Mouse (Mus musculus) small intestine, adult 2 months (tissue): ENCODE measurements around the gene Szrd1. TPM values are rescaled to one million over a fixed set of nuclear protein-coding genes. Genes with fewer than 3 reads are reported as not detected.
"Not testable (repeated sequence)": the region's sequence is repeated elsewhere in the genome, so short reads cannot be mapped to it uniquely, and the experiment has no call there.

Experiments
- H3K27ac ChIP-seq: fragments of 200-500 bp; 2 replicates; pipeline ENCODE4 v1.5.1; 2012; ENCODE audit warnings: low read depth, low read length, control low read depth, inconsistent platforms; ENCODE audit not compliant: insufficient read depth
- H3K27me3 ChIP-seq: fragments of 200-500 bp; 2 replicates; pipeline ENCODE4 v1.6.1; 2012; ENCODE audit warnings: mild to moderate bottlenecking, moderate library complexity, low read length, inconsistent platforms; ENCODE audit not compliant: control insufficient read depth, insufficient read depth
- H3K36me3 ChIP-seq: fragments of 200-500 bp; 2 replicates; pipeline ENCODE4 v1.6.1; 2012; ENCODE audit warnings: mild to moderate bottlenecking, low read length, control low read depth, inconsistent platforms; ENCODE audit not compliant: control insufficient read depth, insufficient read depth
- H3K4me1 ChIP-seq: fragments of 200-500 bp; 2 replicates; pipeline ENCODE4 v1.6.1; 2012; ENCODE audit warnings: low read length, inconsistent platforms, mixed read lengths; ENCODE audit not compliant: control insufficient read depth, insufficient read depth, insufficient read length
- H3K4me3 ChIP-seq: fragments of 200-500 bp; 2 replicates; pipeline ENCODE4 v1.5.1; 2012; ENCODE audit warnings: low read depth, mild to moderate bottlenecking, control low read depth, inconsistent platforms, low read length, moderate library complexity
- CTCF ChIP-seq: fragments of 200-500 bp; IDR thresholded peaks from 2 replicates; pipeline ENCODE4 v1.5.1; 2012; ENCODE audit warnings: low read depth, mild to moderate bottlenecking, control low read depth, inconsistent platforms, low read length, moderate library complexity, mixed read lengths; ENCODE audit not compliant: insufficient replicate concordance, insufficient read length; ENCODE audit errors: extremely low read depth
- POLR2A ChIP-seq: fragments of 200-500 bp; IDR thresholded peaks from 2 replicates; pipeline ENCODE4 v1.6.1; 2012; ENCODE audit warnings: low read depth, mild to moderate bottlenecking, control low read depth, inconsistent platforms, low read length, moderate library complexity
- WGBS: fragments of 180-500 bp; shearing (Covaris S2); methylation state at CpG from one replicate; pipeline ENCODE4 v1.1.7; 2018; 5-methylcytosine and 5-hydroxymethylcytosine counted together
- polyA plus RNA-seq: library from polyadenylated mRNA; depleted of rRNA; stranded (reverse); fragments of >200 nt; gene quantifications from 2 replicates; pipeline ENCODE4 v1.2.3, GENCODE M21; 2012

Szrd1 gene
- polyA plus RNA-seq, 1 experiment, result 52.5 TPM

- Histone ChIP-seq H3K27ac (peak within 1 kb of the TSS; percentile 96), H3K36me3 (no peaks in the 10 kb centered on the region), H3K27me3 (no peaks in the 10 kb centered on the region), H3K4me3 (peak within 1 kb of the TSS; percentile 82), H3K4me1 (peaks cover 7% of the 10 kb centered on the region; the same call in 1 of the 2 replicates)
- TF ChIP-seq POLR2A (peak; percentile 75), CTCF (peak; percentile 73)
- whole genome bisulfite sequencing, result 2% methylated on average over 58 of the region's 58 CpGs
Measured at GRCm38 (mm10) chr4:141147112-141148008, 7.8 kb upstream of the Szrd1 start, which contains the start of gene Fbxo42. TSS of gene Fbxo42 (plus strand) at chr4:141147913.

GRCm38 (mm10) chr4:141146491-141147033 is 7.0 kb upstream of the Szrd1 start:
- Histone ChIP-seq H3K27me3 (no peaks in the 10 kb centered on the region), H3K4me1 (peaks cover 7% of the 10 kb centered on the region; the same call in 1 of the 2 replicates), H3K4me3 (no peak overlapping the region), H3K27ac (no peak overlapping the region; the same call in 1 of the 2 replicates), H3K36me3 (no peaks in the 10 kb centered on the region)
- WGBS, result 92% methylated on average over 6 of the region's 6 CpGs
- no peak for TF ChIP-seq CTCF
- no peak for TF ChIP-seq POLR2A

GRCm38 (mm10) chr4:141145124-141145523 is 5.5 kb upstream of the Szrd1 start:
- not testable (repeated sequence) for H3K27me3 ChIP-seq, H3K27ac ChIP-seq, H3K4me3 ChIP-seq, H3K4me1 ChIP-seq, H3K36me3 ChIP-seq
- WGBS, result 93% methylated on average over 11 of the region's 16 CpGs

GRCm38 (mm10) chr4:141142285-141142811 is 2.8 kb upstream of the Szrd1 start:
- Histone ChIP-seq H3K27me3 (no peaks in the 10 kb centered on the region), H3K27ac (no peak overlapping the region; the same call in 1 of the 2 replicates), H3K4me3 (peak overlapping the region; percentile 42), H3K36me3 (no peaks in the 10 kb centered on the region), H3K4me1 (peaks cover 9% of the 10 kb centered on the region; the same call in 1 of the 2 replicates)
- 6% methylated on average over 9 of the region's 9 CpGs for WGBS
- no peak for TF ChIP-seq POLR2A
- no peak for TF ChIP-seq CTCF

GRCm38 (mm10) chr4:141140967-141141366 is 1.4 kb upstream of the Szrd1 start:
- Histone ChIP-seq H3K27ac (no peak overlapping the region), H3K4me1 (peaks cover 16% of the 10 kb centered on the region), H3K27me3 (no peaks in the 10 kb centered on the region), H3K4me3 (no peak overlapping the region), H3K36me3 (no peaks in the 10 kb centered on the region)
- TF ChIP-seq CTCF (no peak), POLR2A (no peak)
- 90% methylated on average over 6 of the region's 6 CpGs for WGBS

- H3K36me3 ChIP-seq, H3K4me3 ChIP-seq, H3K27me3 ChIP-seq, H3K27ac ChIP-seq: not testable (repeated sequence)
- 86% methylated on average over 9 of the region's 9 CpGs for WGBS
- H3K4me1 ChIP-seq, result peaks cover 20% of the 10 kb centered on the region
Measured at GRCm38 (mm10) chr4:141140354-141140753, 779 bp upstream of the Szrd1 start.

- H3K36me3 ChIP-seq, result no peaks in the 10 kb centered on the region
- H3K4me3 ChIP-seq, result peak overlapping the region; percentile 84
- WGBS, result under 1% methylated on average over 29 of the region's 29 CpGs
- H3K4me1 ChIP-seq, result peaks cover 35% of the 10 kb centered on the region
- peak overlapping the region; percentile 83 for H3K27ac ChIP-seq
- H3K27me3 ChIP-seq, result no peaks in the 10 kb centered on the region
- TF ChIP-seq CTCF, result no peak
- no peak for TF ChIP-seq POLR2A
Measured at GRCm38 (mm10) chr4:141138425-141139115, 1.0 kb downstream of the Szrd1 start.

GRCm38 (mm10) chr4:141137740-141138139 is 1.8 kb downstream of the Szrd1 start:
- not testable (repeated sequence) for H3K27ac ChIP-seq, H3K36me3 ChIP-seq, H3K4me3 ChIP-seq, H3K27me3 ChIP-seq
- peaks cover 39% of the 10 kb centered on the region for H3K4me1 ChIP-seq
- 15% methylated on average over 3 of the region's 3 CpGs for WGBS
